Mouse (Mus musculus): ENCODE measurements around the gene Cldn7. TPM values are rescaled to one million over a fixed set of nuclear protein-coding genes. Genes with fewer than 3 reads are reported as not detected.
A peak's percentile ranks its signal among the peaks of the same experiment; 100 is the strongest.
"Not testable (repeated sequence)": the region's sequence is repeated elsewhere in the genome, so short reads cannot be mapped to it uniquely, and the experiment has no call there.

The Cldn7 gene
- polyA plus RNA-seq, 2 experiments from 2014 or later: not detected

DNA sequence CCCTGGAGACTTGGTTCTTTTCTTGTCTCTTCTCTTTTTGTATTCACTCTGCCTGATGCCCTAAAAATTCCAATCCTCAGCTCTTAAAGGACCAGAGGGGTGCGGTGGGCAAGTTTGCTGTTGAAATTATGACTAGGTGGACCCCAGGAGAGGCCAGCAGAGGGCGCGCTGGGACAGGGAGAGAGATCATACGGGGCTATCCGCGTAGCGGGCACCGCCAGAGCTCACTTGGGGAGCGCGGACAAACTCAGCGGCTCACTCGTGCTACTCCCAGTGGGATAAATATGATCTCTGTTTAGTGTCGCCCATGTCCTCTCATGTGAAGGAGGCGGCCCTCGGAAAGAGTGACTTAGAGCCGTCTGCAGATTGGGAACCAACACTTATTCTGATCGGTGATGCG lies 30.4 kb upstream of the Cldn7 start:
- ATAC-seq: peak; percentile 75

DNA sequence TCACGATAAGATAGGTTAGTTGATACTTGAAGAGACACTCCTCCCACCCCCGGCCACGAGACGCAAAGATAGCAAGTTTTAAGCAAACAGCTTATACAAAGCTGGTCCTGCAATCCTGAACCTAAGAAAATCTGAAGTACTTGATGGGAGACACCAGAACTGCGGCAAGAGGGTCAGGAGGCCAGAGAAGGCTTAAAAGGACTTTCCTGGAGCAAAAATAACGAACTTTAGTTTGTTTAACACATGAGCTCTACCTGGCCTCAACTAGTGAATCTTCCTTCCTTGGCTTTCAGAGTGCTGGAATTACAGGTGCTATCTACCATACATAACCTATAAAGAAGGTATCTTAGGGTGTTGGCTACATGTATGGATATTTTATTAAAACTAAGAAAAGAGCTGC lies 29.9 kb upstream of the Cldn7 start:
- ATAC-seq: no peak

DNA sequence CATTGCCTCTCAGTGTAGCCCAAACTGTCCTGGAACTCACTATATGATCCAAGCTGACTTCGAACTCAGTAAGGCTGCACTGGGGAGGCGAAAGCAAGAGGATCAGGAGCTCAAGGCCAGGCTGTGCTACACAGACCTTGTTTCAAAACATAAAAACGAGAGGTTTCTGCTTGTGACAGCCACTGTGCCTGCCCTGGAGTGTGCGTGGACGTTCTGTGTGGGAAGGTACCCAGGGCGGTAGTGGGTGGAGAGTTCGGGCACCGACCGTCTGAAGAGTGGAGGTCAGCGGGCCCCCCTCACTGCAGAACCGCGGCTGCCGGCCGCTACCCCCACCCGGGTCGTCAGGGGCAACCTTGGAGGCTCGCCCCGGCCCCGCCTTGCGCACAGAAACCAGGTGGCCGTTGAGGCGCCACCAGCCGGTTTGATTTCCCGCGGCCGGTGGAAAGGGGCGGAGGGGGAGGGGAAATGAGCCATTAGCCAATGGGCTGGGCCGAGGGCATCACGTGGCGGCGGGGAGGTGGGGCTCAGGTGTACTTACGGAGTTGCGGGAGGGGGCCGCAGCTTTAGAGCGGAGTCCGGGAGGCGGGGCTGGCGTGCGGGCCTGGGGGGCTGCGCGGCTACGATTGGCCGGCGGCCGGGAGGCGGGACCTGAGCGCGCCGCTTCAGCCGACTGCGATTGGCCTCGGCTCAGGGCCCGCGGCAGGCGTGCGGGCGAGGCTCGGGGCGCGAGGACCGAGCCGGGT lies 29.3 kb upstream of the Cldn7 start, which contains the start of gene Ybx2:
TSS of gene Ybx2 (plus strand) at position 660 of the 743 bp plus-strand sequence.
- peak; percentile 83 for ATAC-seq

DNA sequence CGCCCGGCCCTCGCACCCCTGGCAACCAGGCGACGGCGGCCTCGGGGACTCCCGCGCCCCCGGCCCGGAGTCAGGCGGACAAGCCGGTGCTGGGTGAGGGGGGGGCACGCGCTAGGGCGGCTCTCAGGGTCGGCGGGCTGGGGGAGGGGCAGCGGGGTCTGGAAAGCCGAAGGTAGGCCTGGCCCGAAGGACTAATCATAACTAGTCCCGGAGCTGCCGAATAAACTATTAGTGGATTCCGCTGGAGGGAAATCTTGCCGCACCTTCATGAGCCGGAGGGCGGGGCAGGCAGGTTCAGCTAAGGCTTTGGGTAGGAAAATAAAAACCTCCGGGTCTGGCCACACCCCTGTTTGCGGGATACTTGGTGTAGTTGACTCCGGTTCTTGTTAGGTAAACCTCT lies 28.4 kb upstream of the Cldn7 start:
- ATAC-seq: no peak

DNA sequence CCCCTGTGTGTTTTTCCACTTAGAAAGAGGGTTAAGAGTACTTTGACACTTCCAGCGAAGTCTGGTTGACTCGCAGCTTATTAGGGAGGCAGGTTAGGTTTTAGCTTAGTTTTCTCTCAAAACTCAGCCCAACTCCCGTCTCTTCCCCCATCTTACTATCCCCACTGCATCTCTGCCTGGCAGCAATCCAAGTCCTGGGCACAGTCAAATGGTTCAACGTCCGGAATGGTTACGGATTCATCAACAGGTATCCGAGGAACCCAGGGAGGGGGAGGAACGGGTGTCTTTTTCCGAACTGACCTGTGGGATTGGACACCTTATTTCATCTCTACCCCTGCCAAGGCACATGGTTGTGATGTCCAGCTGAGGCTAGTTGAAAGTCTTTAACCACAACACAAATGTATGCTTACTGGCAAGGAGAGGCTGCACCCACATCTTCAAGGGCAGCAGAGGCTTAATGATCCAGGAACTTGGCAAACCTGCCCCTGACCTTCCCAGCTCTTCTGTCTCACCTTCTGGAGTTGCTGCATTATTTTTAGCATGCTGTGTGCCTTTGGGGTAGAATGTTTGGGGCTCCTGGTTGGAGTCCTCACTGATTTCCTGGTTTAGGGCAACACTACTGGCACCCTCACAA lies 27.7 kb upstream of the Cldn7 start:
- no peak for ATAC-seq

DNA sequence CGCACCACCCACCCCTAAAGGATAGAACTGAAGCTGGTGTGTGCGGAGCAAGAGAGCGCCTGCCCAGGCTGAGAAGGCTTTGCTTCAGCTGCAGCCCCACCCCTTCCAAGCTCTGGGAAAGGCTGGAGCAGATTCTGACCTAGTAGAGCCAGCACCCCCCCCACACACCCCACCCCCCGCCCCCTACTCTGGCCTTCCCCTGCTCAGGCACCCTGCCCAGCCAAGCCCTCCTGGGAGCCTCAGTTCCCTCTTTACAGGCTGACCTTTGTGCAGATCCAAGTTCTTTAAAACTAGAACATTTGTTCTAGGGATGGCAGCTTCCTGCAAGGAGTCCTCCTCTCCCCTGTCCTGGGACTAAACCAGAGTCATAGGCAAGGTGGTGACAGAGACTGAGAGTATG lies 27.2 kb upstream of the Cldn7 start:
- ATAC-seq: no peak

DNA sequence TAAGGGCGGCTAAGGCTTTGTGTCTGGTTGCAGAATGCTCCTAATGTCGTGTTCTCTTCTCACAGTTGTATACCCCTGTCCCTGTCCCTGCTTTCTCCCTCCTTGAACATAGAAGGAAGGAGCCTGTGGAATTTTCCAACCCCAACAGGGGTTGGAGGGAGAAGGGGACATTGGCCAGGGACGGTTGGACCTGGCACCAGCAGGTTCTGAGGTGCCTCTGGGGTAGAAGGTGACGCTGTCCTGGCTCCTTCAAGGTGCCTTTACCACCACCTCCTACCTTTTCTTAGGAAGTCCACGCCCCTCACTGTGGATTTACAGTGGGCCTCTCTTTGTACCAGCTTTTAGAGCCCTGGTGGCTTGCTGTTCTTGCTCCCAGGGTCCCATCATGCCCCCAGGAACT lies 26.7 kb upstream of the Cldn7 start:
- no peak for ATAC-seq

DNA sequence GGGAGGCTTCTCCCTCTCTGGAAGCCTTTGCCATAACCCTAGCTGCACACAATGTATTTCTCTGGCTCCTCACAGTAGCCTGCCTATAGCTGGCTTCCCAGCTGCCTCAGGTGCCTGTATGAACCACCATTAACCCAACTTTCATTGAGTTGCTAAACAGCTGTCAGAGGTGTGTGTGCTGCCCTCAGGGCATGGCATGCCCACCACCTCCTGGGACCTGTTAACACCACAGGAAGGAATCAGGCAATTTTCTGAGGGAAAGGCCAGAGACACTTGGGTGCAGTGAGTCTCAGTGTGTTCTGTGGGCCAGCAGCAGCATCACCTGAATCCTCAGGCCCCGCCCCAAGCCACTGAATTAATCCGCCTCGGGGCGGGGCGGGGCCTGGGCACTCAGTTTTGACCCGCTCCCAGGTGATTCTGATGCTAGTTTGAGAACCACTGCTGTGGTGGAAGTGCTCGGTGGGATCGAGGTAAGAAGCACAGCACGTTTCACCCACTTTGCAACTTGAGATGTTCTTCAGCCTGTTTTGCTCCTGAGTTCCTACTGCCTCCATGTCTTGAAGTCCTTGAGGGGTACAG lies 26.1 kb upstream of the Cldn7 start:
- ATAC-seq: no peak

DNA sequence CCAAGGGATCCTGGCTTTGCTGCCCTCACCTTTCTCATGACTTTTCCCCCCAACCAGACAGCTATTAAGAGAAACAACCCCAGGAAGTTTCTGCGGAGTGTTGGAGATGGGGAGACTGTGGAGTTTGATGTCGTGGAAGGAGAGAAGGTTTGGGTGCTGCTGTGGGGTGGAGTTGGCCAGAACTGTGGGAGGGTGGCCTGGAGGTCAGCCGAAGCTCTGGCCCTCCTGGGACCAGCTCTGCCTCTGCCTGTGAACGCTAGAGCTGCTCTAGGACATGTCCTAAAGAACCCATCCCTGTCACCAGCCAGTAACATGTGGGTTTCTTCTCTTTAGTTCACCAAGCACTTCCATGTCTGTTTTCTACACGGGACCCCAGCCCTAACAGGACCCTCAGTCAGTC lies 25.4 kb upstream of the Cldn7 start:
- ATAC-seq: no peak

DNA sequence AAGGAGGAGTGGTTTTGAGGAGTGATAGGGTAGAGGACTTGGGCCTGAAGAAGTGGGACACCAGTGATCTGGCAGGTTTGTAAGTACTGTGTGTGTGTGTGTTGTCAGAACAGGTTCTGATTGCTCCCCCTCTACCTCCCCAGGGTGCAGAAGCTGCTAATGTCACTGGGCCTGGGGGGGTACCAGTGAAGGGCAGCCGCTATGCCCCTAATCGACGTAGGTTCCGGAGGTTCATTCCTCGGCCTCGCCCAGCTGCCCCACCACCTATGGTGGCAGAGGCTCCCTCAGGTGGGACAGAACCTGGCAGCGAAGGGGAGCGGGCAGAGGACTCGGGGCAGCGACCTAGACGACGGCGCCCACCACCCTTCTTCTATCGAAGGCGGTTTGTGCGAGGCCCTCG lies 24.8 kb upstream of the Cldn7 start:
- no peak for ATAC-seq

DNA sequence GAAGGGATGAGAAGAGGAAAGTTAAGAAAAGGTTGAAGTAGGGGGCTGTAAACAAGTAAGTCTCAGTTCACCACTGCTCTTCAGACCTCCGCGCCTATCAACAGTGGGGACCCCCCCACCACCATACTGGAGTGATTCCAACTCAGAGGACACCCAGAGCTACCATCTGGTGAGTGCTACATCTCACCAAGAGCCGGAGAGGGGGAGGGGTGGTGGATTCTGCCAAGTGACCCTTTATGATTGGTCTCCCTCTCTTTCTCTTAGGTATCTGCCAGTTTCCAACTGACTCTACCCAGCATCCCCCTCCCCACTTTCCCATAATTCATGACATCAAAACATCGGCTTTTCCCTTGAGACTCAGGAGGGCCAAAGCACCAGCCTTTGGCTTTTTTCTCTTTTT lies 23.6 kb upstream of the Cldn7 start:
- no peak for ATAC-seq

DNA sequence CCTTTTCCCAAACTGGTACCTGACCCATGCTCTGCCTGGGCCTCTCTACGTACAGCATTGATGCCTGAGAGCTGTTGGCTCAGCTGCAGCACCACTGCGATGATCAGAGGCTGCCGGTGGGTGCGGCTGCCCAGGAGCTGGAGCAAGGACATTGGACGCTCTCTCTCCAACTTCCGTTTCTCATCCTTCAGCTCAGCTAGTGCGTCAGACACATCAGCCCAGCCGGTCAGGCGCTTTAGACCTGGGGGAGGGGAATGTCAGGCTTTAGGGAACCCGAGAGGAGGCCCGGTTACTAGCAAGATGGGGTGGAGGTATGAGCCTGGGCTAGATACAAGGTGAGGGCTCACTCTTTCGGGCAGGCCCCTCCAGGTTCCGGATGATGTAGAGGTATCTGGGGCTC lies 19.4 kb upstream of the Cldn7 start:
- no peak for ATAC-seq

DNA sequence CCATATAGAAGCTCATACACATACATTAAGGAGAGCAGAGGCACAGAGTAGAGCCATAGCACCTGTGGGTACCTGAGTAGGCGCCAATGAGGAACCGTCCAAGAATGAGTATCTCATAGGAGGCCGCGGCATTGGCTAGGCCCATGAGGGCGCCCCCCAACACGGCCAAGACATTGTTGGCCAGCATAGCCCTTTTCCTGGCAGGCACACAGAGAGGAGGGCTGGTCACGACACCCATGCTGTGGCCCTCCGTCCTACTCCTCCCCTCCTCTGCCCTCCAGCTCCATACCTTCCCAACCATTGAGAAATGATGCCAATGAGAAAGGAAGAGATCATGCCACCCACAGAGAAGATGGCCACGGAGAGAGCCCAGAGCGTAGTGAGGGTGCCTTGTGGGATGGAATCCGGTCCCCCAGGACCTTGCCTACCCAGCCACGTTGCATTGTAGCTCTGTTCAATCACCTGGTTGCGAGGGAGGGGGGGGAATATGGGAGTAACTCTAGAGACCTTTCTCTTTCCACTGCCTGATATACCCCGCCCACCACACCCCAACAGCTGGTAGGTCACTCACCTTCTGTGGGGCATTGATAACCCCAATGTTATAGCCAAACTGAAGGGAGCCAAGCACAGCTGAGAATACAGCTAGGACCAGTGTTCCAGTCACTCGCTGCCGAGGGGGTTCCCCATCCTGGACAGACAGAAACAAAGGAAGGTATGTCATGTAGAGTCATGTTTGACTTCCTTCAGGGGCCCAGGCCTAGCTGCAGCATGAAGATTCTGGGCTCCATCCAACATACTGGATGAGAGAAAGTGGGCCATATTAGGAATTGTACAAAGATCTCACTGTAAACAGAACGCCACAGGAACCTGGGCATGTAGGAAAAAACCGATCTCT lies 18.3 kb upstream of the Cldn7 start:
- ATAC-seq: no peak

DNA sequence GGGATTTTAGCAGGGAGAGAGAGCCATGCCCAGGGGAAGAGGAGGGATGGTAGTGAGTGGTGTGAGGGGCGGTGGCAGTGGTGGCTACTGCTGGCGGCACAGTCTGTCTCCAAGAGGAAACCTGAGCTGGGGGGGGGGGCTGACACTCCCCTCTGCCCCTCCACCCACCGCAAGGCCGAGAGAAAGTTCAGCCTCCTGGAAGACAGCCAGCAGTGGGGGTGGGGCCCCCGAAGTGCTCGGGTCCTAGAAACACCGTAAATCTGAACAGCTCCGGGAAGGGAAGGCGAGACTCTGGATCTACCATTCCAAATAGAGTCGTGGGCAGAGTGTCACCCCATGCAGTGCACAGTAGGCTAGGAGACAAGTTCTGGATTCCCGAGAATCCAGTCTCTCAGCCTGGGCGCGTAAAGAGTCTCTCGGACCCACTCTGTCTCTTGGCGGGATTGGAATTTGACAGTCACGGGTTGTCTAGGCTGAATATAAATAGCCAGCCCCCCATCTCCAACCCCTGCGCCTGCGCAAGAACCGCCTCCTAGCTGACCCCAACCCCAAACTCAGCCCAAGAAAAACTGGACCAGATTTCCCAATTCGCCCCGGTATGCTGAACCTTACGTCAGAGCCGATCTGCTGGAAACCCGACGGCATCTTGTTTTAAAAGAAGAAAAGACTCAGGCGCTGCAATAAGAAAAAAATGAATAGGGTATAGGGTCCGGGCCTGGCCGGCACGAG lies 17.1 kb upstream of the Cldn7 start:
- no peak for ATAC-seq

DNA sequence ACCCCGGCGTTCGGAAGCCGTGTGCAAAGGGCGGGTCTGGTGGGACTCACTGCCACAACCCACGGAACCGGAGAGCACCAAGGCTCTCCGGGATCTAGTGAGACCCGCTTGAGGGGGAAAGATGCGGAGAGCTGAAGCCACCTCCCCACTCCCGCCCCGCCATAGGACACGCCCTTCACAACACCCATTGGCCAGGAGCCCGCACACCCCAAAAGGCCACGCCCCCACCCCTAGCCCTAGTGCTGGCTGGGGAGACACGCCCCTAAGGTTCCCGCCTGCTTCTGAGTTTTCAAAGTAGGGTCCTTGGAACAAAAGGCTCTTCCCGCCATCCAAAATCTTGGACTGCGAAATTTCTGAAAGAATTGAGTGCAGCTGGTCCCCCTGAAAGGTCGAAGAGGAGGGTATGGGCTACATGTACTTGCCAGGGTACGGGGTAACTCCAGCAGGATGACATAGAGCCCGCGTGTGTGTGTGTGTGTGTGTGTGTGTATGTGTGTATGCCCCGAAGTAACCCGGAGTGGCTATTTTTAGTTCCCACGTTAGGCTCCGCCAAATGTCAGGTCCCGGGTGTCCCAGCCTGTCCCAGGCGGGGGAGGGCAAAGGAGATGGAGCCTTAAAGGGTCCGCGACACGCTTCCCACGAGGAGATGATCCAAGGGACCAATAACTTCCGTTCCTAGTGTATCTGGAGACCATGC lies 16.4 kb upstream of the Cldn7 start, which contains the start of gene Slc2a4:
TSS of gene Slc2a4 (minus strand) at position 123 of the 697 bp plus-strand sequence.
- ATAC-seq: peak; percentile 87

DNA sequence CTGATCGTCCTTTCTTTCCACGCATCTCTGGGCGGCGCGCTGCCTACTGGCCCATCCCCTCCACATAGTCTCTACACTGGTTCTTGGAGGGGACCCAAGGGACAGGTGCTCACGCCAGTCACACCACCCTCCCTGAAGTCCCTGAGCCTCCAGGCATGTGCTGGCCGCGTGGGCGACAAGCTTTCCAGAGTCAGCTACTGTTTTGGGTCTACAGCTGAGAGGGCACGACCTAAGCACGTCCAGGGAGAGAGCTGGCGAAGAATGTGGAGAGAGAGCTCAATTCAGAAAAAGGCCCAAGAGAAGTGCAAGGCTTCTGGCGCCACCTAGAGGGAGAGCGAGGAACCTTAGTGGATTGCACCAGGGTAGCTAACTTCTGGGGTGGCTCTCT lies 15.8 kb upstream of the Cldn7 start:
- peak; percentile 75 for ATAC-seq

DNA sequence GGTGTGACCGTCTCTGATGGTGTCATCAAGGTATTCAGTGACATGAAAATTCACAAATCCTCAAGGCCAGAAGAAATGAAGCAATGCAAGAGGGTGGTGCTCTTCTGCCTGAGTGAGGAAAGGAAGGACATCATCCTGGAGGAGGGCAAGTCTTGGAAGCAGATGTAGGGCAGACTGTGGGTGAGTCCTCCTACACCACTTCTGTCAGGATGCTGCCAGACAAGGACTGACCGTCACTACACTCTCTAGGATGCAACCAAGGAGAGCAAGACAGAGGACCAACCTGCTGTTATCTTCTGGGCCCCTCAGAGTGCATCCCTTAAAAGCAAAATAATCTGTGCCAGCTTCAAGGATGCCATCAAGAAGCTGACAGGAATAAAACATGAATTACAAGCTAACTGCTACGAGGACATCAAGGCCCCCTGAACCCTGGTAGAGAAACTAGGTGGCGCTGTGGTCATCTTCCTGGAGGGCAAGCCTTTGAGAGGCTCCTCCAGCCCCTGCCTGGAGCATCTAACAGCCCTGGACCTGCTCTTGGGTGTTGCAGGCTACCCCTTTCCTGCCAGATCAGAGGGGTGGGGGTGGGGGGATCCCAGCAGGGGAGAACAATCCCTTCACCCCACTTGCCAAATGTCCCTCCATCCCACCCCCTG lies 13.6 kb upstream of the Cldn7 start:
- no peak for ATAC-seq

DNA sequence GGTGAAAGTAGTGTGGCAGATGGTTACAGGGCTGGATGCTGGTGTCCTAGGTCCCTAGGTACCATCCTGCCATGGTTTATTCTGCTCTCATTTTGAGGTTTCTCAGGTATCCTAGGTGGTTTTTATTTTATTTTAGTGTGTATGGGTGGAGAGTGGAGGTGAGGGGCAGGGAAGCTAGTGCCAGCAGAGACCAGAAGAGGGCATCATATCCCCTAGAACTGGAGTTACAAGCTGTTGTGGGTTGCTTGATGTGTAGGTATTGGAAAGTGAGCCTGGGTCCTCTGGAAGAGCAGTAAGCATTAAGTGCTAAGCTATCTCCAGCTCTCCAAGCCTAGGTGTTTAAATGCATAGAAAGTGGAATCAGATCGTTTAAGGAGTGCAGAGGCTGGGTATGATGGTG lies 12.3 kb upstream of the Cldn7 start:
- ATAC-seq: no peak

DNA sequence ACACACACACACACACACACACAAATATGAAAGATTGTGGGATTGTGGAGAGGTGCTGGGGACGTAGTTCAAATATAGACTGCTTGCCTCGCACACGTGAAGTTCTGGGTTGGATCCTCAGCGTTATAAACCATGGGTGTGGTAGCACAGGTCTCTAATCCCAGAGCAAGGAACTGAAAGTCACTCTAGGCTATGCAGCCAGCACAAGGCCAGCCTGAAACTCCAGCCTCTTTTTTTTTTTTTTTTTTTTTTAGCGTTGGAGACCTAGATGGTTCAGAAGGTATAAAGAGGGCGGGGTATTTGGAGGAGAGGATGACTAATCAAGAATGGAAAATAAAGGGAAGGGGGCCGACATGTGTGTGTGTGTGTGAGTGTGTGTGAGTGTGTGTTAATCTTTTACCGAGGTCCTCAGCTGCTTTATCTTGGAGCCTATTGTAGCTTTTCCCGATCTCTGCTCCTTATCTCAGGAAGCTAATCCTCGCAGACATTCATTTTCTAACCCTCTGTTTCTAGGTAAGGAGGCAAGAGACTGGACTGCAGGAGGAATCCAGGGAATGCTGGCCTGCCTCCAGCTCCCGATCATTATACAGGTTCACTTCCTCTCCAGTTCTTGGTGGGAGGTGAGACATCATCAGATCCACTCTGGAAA lies 11.2 kb upstream of the Cldn7 start:
- no peak for ATAC-seq

DNA sequence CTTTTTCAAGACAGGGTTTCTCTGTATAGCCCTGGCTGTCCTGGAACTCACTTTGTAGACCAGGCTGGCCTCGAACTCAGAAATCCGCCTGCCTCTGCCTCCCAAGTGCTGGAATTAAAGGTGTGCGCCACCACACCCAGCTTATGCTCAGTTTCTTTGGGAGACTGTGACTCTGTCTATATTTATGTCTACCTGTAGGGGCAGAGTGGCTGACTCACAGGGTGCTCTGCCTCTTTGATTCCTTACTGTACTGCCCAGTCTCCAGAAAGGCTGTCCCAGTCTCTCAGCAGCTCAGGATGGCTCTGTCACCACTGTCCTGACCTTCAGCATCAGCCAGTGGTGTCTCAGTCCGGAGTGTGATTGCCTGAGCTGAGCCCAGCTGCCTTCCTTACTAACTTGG lies 9.0 kb upstream of the Cldn7 start:
- ATAC-seq: not testable (repeated sequence)

DNA sequence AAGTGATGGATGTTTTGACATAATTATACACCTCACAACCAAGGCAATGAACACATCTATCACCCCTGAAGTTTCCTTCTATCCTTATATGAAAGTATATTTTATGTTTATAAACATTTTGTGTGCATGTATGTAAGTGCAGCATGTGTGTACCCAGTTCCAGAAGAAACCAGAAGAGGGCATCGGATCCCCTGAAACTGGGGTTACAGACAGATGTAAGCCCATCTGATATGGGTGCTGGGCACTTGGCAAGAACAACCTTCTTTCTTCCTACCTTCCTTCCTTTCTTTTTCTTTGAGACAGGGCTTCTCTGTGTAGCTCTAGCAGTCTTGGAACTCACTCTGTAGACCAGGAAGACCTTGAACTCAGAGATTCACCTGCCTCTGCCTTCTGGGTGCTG lies 8.4 kb upstream of the Cldn7 start:
- ATAC-seq: no peak

All from CD4-positive, CD25-positive, alpha-beta regulatory T cell, adult 4 months (primary cell).